Mouse (Mus musculus) testis, adult 2 months (tissue): ENCODE measurements around the gene Rnf185. TPM values are rescaled to one million over a fixed set of nuclear protein-coding genes. Genes with fewer than 3 reads are reported as not detected.

ENCODE experiments used
- H3K27ac ChIP-seq: fragments of 200-500 bp; 2 replicates; pipeline ENCODE4 v1.5.1; 2012; ENCODE audit warnings: low read depth, low read length; ENCODE audit not compliant: control insufficient read depth, insufficient read depth
- H3K27me3 ChIP-seq: fragments of 200-500 bp; 2 replicates; pipeline ENCODE4 v1.6.1; 2012; ENCODE audit warnings: mild to moderate bottlenecking, low read length, moderate library complexity; ENCODE audit not compliant: control insufficient read depth, insufficient read depth
- H3K36me3 ChIP-seq: fragments of 200-500 bp; 2 replicates; pipeline ENCODE4 v1.6.1; 2012; ENCODE audit warnings: mild to moderate bottlenecking, low read length; ENCODE audit not compliant: control insufficient read depth, insufficient read depth
- H3K4me1 ChIP-seq: fragments of 200-500 bp; 2 replicates; pipeline ENCODE4 v1.6.1; 2012; ENCODE audit warnings: low read length; ENCODE audit not compliant: control insufficient read depth, insufficient read depth
- H3K4me3 ChIP-seq: fragments of 200-500 bp; 2 replicates; pipeline ENCODE4 v1.5.1; 2012; ENCODE audit warnings: low read depth, mild to moderate bottlenecking, low read length, moderate library complexity, mixed read lengths; ENCODE audit not compliant: control insufficient read depth
- CTCF ChIP-seq: fragments of 200-500 bp; IDR thresholded peaks from 2 replicates; pipeline ENCODE4 v1.5.1; 2012; ENCODE audit warnings: low read depth, mild to moderate bottlenecking, inconsistent platforms, low read length, moderate library complexity; ENCODE audit not compliant: control insufficient read depth, insufficient read depth, insufficient replicate concordance
- POLR2A ChIP-seq: fragments of 200-500 bp; IDR thresholded peaks from 2 replicates; pipeline ENCODE4 v1.6.1; 2012; ENCODE audit warnings: low read depth, mild to moderate bottlenecking, inconsistent platforms, low read length, moderate library complexity; ENCODE audit not compliant: control insufficient read depth
- polyA plus RNA-seq: library from polyadenylated mRNA; depleted of rRNA; stranded (reverse); fragments of >200 nt; gene quantifications from 2 replicates; pipeline ENCODE4 v1.2.3, GENCODE M21; 2012

The Rnf185 gene
- polyA plus RNA-seq, 1 experiment = 46.2 TPM

GRCm38 (mm10) chr11:3462846-3463245 lies 10.7 kb upstream of the Rnf185 start:
- Histone ChIP-seq H3K36me3 (no peaks in the 10 kb centered on the region), H3K27me3 (no peaks in the 10 kb centered on the region), H3K27ac (no peak overlapping the region), H3K4me3 (no peak overlapping the region), H3K4me1 (peaks cover 7% of the 10 kb centered on the region)
- TF ChIP-seq POLR2A (no peak), CTCF (no peak)

- TF ChIP-seq CTCF = no peak
- Histone ChIP-seq H3K4me1 (peaks cover 11% of the 10 kb centered on the region), H3K36me3 (no peaks in the 10 kb centered on the region), H3K4me3 (no peak overlapping the region), H3K27me3 (no peaks in the 10 kb centered on the region), H3K27ac (no peak overlapping the region)
Measured at GRCm38 (mm10) chr11:3459105-3459468, 6.9 kb upstream of the Rnf185 start.

- no peak for TF ChIP-seq CTCF
- no peak for TF ChIP-seq POLR2A
Measured at GRCm38 (mm10) chr11:3458428-3459104, 6.4 kb upstream of the Rnf185 start.

GRCm38 (mm10) chr11:3456354-3456753 lies 4.2 kb upstream of the Rnf185 start:
- H3K4me1 ChIP-seq = peaks cover 16% of the 10 kb centered on the region
- no peaks in the 10 kb centered on the region for H3K36me3 ChIP-seq
- no peak for TF ChIP-seq POLR2A
- peak; percentile 55; the same call in 1 of the 2 replicates for TF ChIP-seq CTCF
- no peaks in the 10 kb centered on the region for H3K27me3 ChIP-seq
- no peak overlapping the region for H3K4me3 ChIP-seq
- no peak overlapping the region for H3K27ac ChIP-seq

More at GRCm38 (mm10) chr11:3458428-3459104, 6.4 kb upstream of the Rnf185 start:
- Histone ChIP-seq H3K4me3 (no peak overlapping the region), H3K27me3 (no peaks in the 10 kb centered on the region), H3K4me1 (peaks cover 11% of the 10 kb centered on the region), H3K27ac (no peak overlapping the region), H3K36me3 (no peaks in the 10 kb centered on the region)

- Histone ChIP-seq H3K4me3 (no peak overlapping the region), H3K36me3 (no peaks in the 10 kb centered on the region)
- TF ChIP-seq CTCF (no peak), POLR2A (no peak)
Measured at GRCm38 (mm10) chr11:3454506-3454905, 2.3 kb upstream of the Rnf185 start.

GRCm38 (mm10) chr11:3453467-3453866 lies 1.3 kb upstream of the Rnf185 start:
- Histone ChIP-seq H3K4me3 (peak overlapping the region; percentile 23), H3K4me1 (peaks cover 10% of the 10 kb centered on the region), H3K27ac (no peak overlapping the region), H3K27me3 (no peaks in the 10 kb centered on the region), H3K36me3 (no peaks in the 10 kb centered on the region)
- TF ChIP-seq CTCF (no peak), POLR2A (no peak)

More at GRCm38 (mm10) chr11:3454506-3454905, 2.3 kb upstream of the Rnf185 start:
- Histone ChIP-seq H3K27ac (no peak overlapping the region), H3K4me1 (peaks cover 16% of the 10 kb centered on the region), H3K27me3 (no peaks in the 10 kb centered on the region)

- TF ChIP-seq CTCF = no peak
Measured at GRCm38 (mm10) chr11:3452769-3453168, 606 bp upstream of the Rnf185 start.

GRCm38 (mm10) chr11:3451701-3452163 lies 431 bp downstream of the Rnf185 start:
- peak overlapping the region; percentile 88 for H3K27ac ChIP-seq
- H3K4me1 ChIP-seq = peaks cover 9% of the 10 kb centered on the region
- no peaks in the 10 kb centered on the region for H3K27me3 ChIP-seq
- peak overlapping the region; percentile 97 for H3K4me3 ChIP-seq
- no peaks in the 10 kb centered on the region for H3K36me3 ChIP-seq
- TF ChIP-seq POLR2A = no peak; the same call in 1 of the 2 replicates
- TF ChIP-seq CTCF = no peak

More at GRCm38 (mm10) chr11:3452769-3453168, 606 bp upstream of the Rnf185 start:
- H3K27me3 ChIP-seq = no peaks in the 10 kb centered on the region
- peak overlapping the region; percentile 97 for H3K4me3 ChIP-seq
- peak overlapping the region; percentile 87 for H3K27ac ChIP-seq
- peaks cover 9% of the 10 kb centered on the region for H3K4me1 ChIP-seq
- no peaks in the 10 kb centered on the region for H3K36me3 ChIP-seq
